Mouse (Mus musculus): Measurements from ENCODE around the gene Pagr1b. TPM values are rescaled to one million over a fixed set of nuclear protein-coding genes. Genes with fewer than 3 reads are reported as not detected.

Gene Pagr1b
- polyA plus RNA-seq (2012; ENCODE audit: insufficient read depth, insufficient read length, missing spikeins), result 9.2 and 17.6 TPM in 2 replicates

DNA sequence TGATC lies at the start of gene Pagr1b:
Gene Pagr1b (minus strand): TSS at position 4 of the 5 bp plus-strand sequence.
- TF ChIP-seq POLR2A (IDR thresholded peaks at IDR 0.05; ENCODE audit: borderline replicate concordance, low read depth, low read length), result no peak
- Histone ChIP-seq H3K4me3 (ENCODE audit: insufficient read depth, low read length) (peak within 1 kb of the TSS; percentile 74), H3K4me1 (ENCODE audit: control insufficient read depth, insufficient read depth, low read length) (peaks cover 31% of the 10 kb centered on the region), H3K27ac (ENCODE audit: insufficient read depth, low read depth, low read length) (peak within 1 kb of the TSS; percentile 84)

DNA sequence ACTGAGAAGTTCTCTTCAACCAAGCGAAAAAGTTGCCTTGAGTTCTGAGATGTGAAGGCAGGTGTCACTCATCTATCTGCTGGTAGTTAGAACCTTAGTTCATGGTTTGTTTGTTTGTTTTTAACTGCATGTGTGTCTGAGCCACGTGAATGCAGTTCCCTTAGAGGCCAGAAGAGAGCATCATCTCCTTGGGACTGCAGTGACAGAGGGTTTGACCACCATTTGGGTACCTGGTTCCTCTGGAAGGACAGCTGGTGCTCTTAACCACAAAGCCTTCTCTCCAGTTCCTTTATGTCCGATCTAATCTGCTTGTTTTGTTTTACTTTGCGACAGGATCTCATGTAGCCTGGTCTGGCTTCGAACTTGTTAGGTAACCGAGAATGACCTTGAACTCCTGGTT lies 49.3 kb upstream of the Pagr1b start:
- TF ChIP-seq CTCF (IDR thresholded peaks at IDR 0.05; ENCODE audit: low read depth, low read length), result no peak
- TF ChIP-seq POLR2A (IDR thresholded peaks at IDR 0.05; ENCODE audit: borderline replicate concordance, low read depth, low read length), result no peak
- H3K4me3 ChIP-seq (ENCODE audit: insufficient read depth, low read length), result no peak overlapping the region
- no peaks in the 10 kb centered on the region for H3K4me1 ChIP-seq (ENCODE audit: control insufficient read depth, insufficient read depth, low read length)
- no peak overlapping the region for H3K27ac ChIP-seq (ENCODE audit: insufficient read depth, low read depth, low read length)

DNA sequence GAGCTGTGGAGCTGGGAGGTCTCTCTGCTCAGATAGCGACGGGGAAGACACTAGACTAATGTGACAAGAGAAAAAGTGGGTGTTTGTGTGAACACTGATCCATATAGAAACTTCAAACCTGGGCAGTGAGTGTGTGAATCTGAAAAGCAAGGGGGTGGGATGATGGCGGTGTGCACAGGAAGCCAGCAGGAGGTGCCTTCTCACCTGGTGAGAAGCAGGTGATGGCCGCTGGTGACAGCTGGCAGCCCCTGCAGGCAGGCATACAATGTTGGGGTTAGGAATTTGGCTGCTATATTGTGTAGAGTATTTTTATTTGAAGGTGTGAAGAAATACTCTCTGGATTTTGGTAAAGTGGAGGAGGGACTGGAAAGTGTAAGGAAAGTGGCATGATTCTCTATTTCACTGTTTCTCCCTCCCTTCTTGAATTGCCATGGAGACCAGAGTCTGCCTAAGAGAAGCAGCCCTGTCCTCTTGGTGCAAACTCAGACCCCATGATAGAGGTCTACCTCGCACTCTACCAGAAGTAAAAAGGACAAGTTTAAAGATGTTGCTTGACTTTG lies 38.8 kb upstream of the Pagr1b start:
- Histone ChIP-seq H3K4me3 (ENCODE audit: insufficient read depth, low read length) (no peak overlapping the region), H3K27ac (ENCODE audit: insufficient read depth, low read depth, low read length) (no peak overlapping the region), H3K4me1 (ENCODE audit: control insufficient read depth, insufficient read depth, low read length) (peaks cover 2% of the 10 kb centered on the region; the same call in 1 of the 2 replicates)
- TF ChIP-seq POLR2A (IDR thresholded peaks at IDR 0.05; ENCODE audit: borderline replicate concordance, low read depth, low read length) (no peak), CTCF (IDR thresholded peaks at IDR 0.05; ENCODE audit: low read depth, low read length) (no peak)

DNA sequence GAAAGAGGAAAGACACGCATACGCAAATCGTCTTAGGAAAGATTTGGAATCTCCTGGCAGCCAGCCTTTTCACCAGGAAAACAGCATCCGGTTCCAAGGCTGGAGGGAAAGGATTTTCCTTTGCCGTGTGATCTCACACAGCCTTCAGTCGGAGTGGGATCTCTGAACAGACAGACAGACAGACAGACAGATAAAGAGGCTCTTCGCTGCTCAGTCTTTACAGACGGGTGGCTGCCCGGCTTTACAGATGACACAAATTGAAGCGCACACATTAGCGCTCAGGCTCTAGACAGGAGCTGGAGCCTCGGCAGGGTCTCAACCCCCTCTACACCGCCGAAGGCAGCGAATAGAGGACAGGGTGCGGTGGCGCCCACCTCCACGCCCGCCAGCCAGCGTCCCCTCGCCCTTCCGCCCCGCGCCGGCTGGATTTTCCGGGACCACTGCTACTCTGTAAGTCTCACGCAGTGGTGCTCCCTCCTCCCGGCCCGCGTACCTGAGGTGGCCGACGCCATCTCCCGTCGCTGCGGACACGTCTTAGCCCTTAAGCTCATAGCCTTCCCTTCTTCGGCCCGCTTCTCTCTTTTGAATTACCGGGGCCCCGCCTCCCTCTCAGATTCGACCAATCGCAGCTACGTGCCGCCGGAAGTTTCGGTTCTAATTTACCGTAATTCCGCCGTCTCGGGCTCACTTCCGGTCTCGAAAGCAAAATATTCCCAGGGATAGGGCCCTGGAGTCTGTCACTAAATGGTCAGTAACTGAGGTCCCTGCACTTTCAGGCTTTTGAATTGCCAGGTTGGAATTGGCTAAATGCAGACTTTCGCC lies 25.8 kb upstream of the Pagr1b start, which contains the start of gene Kif22:
Gene Kif22 (minus strand): TSS at position 621 of the 822 bp plus-strand sequence.
- H3K4me1 ChIP-seq (ENCODE audit: control insufficient read depth, insufficient read depth, low read length), result peaks cover 8% of the 10 kb centered on the region; the same call in 1 of the 2 replicates
- TF ChIP-seq CTCF (IDR thresholded peaks at IDR 0.05; ENCODE audit: low read depth, low read length) (no peak), POLR2A (IDR thresholded peaks at IDR 0.05; ENCODE audit: borderline replicate concordance, low read depth, low read length) (no peak)
- H3K27ac ChIP-seq (ENCODE audit: insufficient read depth, low read depth, low read length), result peak within 1 kb of the TSS; percentile 36
- H3K4me3 ChIP-seq (ENCODE audit: insufficient read depth, low read length), result peak within 1 kb of the TSS; percentile 74

DNA sequence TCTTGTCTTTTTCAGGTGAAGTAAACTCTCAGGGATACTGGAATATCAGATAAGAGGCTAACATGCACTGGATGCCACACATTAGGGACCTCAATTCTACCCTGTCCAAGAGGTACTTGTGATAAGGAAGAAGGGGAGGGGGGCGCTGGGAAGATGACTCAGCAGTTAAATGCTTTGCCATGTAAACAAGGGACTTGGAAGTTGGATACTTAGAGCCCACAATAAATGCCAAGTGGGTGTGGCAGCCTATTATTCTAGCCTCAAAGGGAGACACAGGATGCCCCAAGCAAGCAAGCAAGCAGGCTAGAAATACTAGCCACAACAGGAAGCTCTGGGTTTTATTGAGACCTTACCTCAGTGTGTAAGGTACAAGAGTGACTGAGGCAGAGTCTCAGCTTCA lies 15.0 kb upstream of the Pagr1b start:
- no peak for TF ChIP-seq CTCF (IDR thresholded peaks at IDR 0.05; ENCODE audit: low read depth, low read length)
- TF ChIP-seq POLR2A (IDR thresholded peaks at IDR 0.05; ENCODE audit: borderline replicate concordance, low read depth, low read length), result no peak
- no peak overlapping the region for H3K27ac ChIP-seq (ENCODE audit: insufficient read depth, low read depth, low read length)
- H3K4me1 ChIP-seq (ENCODE audit: control insufficient read depth, insufficient read depth, low read length), result peaks cover 10% of the 10 kb centered on the region
- H3K4me3 ChIP-seq (ENCODE audit: insufficient read depth, low read length), result no peak overlapping the region

DNA sequence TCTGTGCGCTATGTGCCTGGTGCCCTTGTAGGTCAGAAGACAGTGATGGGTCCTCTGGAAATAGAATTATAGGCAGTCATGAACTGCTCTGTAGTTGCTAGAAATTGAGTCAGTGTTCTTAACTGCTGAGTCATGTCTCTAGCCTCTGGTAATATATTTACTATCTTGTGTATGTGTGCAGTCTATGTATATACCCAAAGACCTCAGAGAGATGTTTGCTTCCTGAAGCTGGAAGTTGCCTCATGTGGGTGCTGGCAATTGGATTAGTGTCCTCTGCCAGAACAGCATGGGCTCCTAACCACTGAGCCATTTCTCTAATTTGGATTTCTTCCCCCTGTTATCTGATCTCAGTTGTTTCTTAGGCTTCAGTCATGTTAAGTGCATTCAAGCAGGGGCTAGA lies 13.9 kb upstream of the Pagr1b start:
- Histone ChIP-seq H3K4me1 (ENCODE audit: control insufficient read depth, insufficient read depth, low read length) (peaks cover 10% of the 10 kb centered on the region), H3K27ac (ENCODE audit: insufficient read depth, low read depth, low read length) (no peak overlapping the region), H3K4me3 (ENCODE audit: insufficient read depth, low read length) (no peak overlapping the region)
- TF ChIP-seq CTCF (IDR thresholded peaks at IDR 0.05; ENCODE audit: low read depth, low read length), result no peak
- no peak for TF ChIP-seq POLR2A (IDR thresholded peaks at IDR 0.05; ENCODE audit: borderline replicate concordance, low read depth, low read length)

DNA sequence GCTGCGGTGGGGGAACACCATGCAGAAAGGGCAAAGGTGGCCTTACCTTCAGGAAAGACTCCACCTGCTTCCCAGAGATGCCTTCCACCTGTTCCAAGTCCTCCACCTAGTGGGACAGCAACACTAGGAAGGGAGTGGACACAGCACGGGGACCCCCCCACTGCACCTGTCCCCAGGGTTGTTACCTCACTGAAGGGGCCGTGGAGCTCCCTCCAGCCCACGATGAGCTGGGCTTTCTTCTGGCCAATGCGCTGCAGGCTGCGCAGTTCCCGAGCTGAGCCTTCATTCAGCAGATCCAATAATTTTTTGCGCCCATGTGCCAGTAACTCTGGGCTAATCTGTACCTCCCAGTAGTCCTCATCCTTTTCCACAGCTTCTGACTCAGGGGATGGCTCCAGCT lies 11.6 kb upstream of the Pagr1b start:
- TF ChIP-seq POLR2A (IDR thresholded peaks at IDR 0.05; ENCODE audit: borderline replicate concordance, low read depth, low read length) (no peak), CTCF (IDR thresholded peaks at IDR 0.05; ENCODE audit: low read depth, low read length) (no peak)
- peaks cover 19% of the 10 kb centered on the region for H3K4me1 ChIP-seq (ENCODE audit: control insufficient read depth, insufficient read depth, low read length)
- peak overlapping the region; percentile 91 for H3K27ac ChIP-seq (ENCODE audit: insufficient read depth, low read depth, low read length)
- peak overlapping the region; percentile 62 for H3K4me3 ChIP-seq (ENCODE audit: insufficient read depth, low read length)

DNA sequence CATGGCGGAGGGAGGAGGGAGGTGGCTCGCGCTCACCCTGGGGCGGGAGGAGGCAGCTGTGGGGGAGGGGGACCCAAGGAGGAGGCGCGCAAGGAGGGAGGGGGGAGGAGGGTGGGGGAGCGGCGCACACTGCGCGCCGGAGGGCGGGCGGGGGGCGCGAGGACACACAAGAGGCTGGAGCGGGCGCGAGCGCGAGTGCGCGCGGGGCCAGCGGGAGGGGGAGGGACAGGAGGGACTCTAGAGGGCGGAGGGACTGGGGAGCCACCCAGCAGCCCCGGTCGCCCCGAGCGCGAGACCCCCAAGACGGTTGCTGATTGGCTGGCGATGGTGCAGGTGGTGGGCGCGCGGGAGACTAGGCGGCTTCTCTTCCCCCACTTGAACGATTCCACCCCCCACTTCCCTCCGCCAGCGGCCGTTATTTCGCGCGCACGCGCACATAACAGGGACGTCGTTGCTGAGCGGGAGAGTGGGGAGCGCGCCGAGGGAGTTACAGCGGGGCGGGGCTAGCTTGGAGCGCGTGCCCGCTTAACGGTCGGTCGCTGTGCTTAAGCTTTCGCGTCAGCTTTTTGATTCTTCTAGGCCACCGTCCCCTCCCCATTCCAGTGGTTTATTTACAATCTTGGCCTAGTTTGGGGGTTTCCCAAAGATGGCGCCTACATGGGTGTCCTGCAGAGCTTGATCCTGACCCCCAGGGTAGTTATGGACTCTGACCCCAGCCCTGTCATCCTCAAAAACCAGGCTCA lies 10.9 kb upstream of the Pagr1b start, which contains the start of gene Maz:
Gene Maz (minus strand): TSS at position 54 of the 743 bp plus-strand sequence.
- no peak for TF ChIP-seq CTCF (IDR thresholded peaks at IDR 0.05; ENCODE audit: low read depth, low read length)
- no peak; the same call in 1 of the 2 replicates for TF ChIP-seq POLR2A (IDR thresholded peaks at IDR 0.05; ENCODE audit: borderline replicate concordance, low read depth, low read length)
- H3K4me3 ChIP-seq (ENCODE audit: insufficient read depth, low read length), result peak within 1 kb of the TSS; percentile 76
- peaks cover 26% of the 10 kb centered on the region for H3K4me1 ChIP-seq (ENCODE audit: control insufficient read depth, insufficient read depth, low read length)
- H3K27ac ChIP-seq (ENCODE audit: insufficient read depth, low read depth, low read length), result peak within 1 kb of the TSS; percentile 94

DNA sequence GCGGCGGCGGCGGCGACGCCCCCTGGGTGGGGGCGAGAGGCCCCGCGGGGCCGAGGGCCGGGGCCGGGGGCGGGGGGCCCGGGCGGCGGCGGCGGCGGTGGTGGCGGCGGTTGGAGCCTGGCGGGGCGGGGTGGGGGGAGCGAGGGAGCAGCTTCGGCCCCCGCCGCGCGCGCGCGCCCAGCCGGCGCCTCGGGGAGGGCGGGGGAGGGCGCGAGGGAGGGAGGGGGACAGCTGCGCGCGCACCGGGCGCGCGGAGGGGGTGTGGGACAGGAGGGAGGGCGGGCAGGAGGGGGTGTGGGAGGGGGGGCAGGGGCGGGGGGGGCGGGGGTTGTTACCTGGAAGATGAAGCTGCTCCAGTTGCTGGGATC lies 10.3 kb upstream of the Pagr1b start:
- Histone ChIP-seq H3K4me3 (ENCODE audit: insufficient read depth, low read length) (peak overlapping the region; percentile 76), H3K4me1 (ENCODE audit: control insufficient read depth, insufficient read depth, low read length) (peaks cover 30% of the 10 kb centered on the region), H3K27ac (ENCODE audit: insufficient read depth, low read depth, low read length) (peak overlapping the region; percentile 94)
- TF ChIP-seq CTCF (IDR thresholded peaks at IDR 0.05; ENCODE audit: low read depth, low read length), result no peak

DNA sequence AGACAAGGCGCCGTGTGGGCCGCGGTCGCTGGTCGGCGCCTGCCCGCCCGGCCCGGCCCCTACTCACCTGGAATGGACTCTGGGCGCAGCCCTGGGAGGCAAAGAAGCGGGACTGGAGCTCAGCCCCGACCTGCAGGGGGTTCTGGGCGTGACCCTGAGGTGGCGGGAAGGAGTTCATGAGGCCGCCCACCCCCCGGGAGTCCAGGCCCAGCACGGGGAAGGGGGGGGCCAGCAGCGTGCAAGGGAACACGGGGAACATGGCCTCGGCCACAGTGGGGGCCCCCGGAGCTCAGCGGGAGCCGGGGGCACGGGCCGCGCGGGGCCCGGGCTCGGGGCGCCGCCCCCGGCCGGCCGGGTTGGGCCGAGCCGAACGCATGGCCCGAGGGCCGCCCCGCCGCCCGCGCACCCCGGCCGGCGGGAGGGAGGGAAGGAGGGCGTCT lies 9.9 kb upstream of the Pagr1b start:
- TF ChIP-seq POLR2A (IDR thresholded peaks at IDR 0.05; ENCODE audit: borderline replicate concordance, low read depth, low read length), result no peak
- TF ChIP-seq CTCF (IDR thresholded peaks at IDR 0.05; ENCODE audit: low read depth, low read length), result no peak
- peaks cover 31% of the 10 kb centered on the region for H3K4me1 ChIP-seq (ENCODE audit: control insufficient read depth, insufficient read depth, low read length)
- peak overlapping the region; percentile 94 for H3K27ac ChIP-seq (ENCODE audit: insufficient read depth, low read depth, low read length)
- H3K4me3 ChIP-seq (ENCODE audit: insufficient read depth, low read length), result peak overlapping the region; percentile 76

Data from bone marrow macrophage, adult 2 months (primary cell).